Mouse (Mus musculus) adrenal gland, adult 8-10 months (tissue): ENCODE measurements around the gene Ncf2. TPM values are rescaled to one million over a fixed set of nuclear protein-coding genes. Genes with fewer than 3 reads are reported as not detected.

Source experiments
- DNase-seq: peaks from one replicate; pipeline ENCODE4 v3.0.0; 2022
- total RNA-seq, 4 experiments: library from RNA; stranded (reverse); gene quantifications; 2 replicates each; pipeline ENCODE4 v1.2.4; 2022

Gene Ncf2
- total RNA-seq, 4 experiments from 2014 or later: 4.2 to 9.2 (median 8.3) TPM

- DNase-seq: no peak
These were observed 3.2 kb upstream of the Ncf2 start for GRCm38 (mm10) chr1:152796683-152797263.

GRCm38 (mm10) chr1:152798125-152798524, 1.9 kb upstream of the Ncf2 start:
- DNase-seq: no peak

GRCm38 (mm10) chr1:152800633-152801176, 711 bp downstream of the Ncf2 start:
- DNase-seq: no peak

- DNase-seq: no peak
These were observed 4.9 kb downstream of the Ncf2 start for GRCm38 (mm10) chr1:152804907-152805306.

- no peak for DNase-seq
These were observed 7.8 kb downstream of the Ncf2 start for GRCm38 (mm10) chr1:152807619-152808391.

- DNase-seq: no peak
These were observed 8.3 kb downstream of the Ncf2 start for GRCm38 (mm10) chr1:152808392-152808680.

GRCm38 (mm10) chr1:152809541-152810252, 9.7 kb downstream of the Ncf2 start:
- DNase-seq: no peak

GRCm38 (mm10) chr1:152810533-152811439, 10.8 kb downstream of the Ncf2 start:
- DNase-seq: no peak

GRCm38 (mm10) chr1:152815265-152815701, 15.3 kb downstream of the Ncf2 start:
- DNase-seq: no peak

- DNase-seq: no peak
These were observed 17.2 kb downstream of the Ncf2 start for GRCm38 (mm10) chr1:152817027-152817769.

- no peak for DNase-seq
These were observed 17.8 kb downstream of the Ncf2 start for GRCm38 (mm10) chr1:152817794-152818193.

- DNase-seq: no peak
These were observed 19.6 kb downstream of the Ncf2 start for GRCm38 (mm10) chr1:152819558-152819957.

- no peak for DNase-seq
These were observed 21.1 kb downstream of the Ncf2 start for GRCm38 (mm10) chr1:152820911-152821695.

GRCm38 (mm10) chr1:152821746-152822145, 21.8 kb downstream of the Ncf2 start:
- no peak for DNase-seq

- no peak for DNase-seq
These were observed 24.2 kb downstream of the Ncf2 start for GRCm38 (mm10) chr1:152824206-152824605.

GRCm38 (mm10) chr1:152826446-152826845, 26.5 kb downstream of the Ncf2 start:
- DNase-seq: no peak

GRCm38 (mm10) chr1:152828168-152828567, 28.2 kb downstream of the Ncf2 start:
- no peak for DNase-seq

- no peak for DNase-seq
These were observed 28.8 kb downstream of the Ncf2 start for GRCm38 (mm10) chr1:152828637-152829355.

- DNase-seq: no peak
These were observed 30.1 kb downstream of the Ncf2 start for GRCm38 (mm10) chr1:152830054-152830453.

- DNase-seq: no peak
These were observed 31.0 kb downstream of the Ncf2 start for GRCm38 (mm10) chr1:152831003-152831402.
